Mouse (Mus musculus) hematopoietic stem cell, adult 5-6 weeks (primary cell): Measurements from ENCODE around the gene Ncapd2. TPM values are rescaled to one million over a fixed set of nuclear protein-coding genes. Genes with fewer than 3 reads are reported as not detected.
A peak's percentile ranks its signal among the peaks of the same experiment; 100 is the strongest.
"Not testable (repeated sequence)": the region's sequence is repeated elsewhere in the genome, so short reads cannot be mapped to it uniquely, and the experiment has no call there.

Source experiments
- ATAC-seq, 2 experiments: fragments of 125-278 bp in 1 of 2; replicated peaks in 1 of 2; 2 replicates each; pipeline ENCODE4 v1.8.0; 2016 to 2017; ENCODE audit warnings: inconsistent platforms in 2 of 2, mild to moderate bottlenecking in 2 of 2, moderate number of reproducible peaks in 2 of 2, low read depth in 1 of 2, moderate TSS enrichment in 1 of 2; ENCODE audit not compliant: low FRiP score in 2 of 2, poor library complexity in 2 of 2, severe bottlenecking in 2 of 2, insufficient read depth in 1 of 2, low TSS enrichment in 1 of 2
- total RNA-seq: library from RNA; stranded (forward); fragments of 172-1452, 232-1000 nt; gene quantifications from 2 replicates; pipeline ENCODE4 v1.2.3, GENCODE M21; 2017

Gene Ncapd2
- total RNA-seq, 1 experiment from 2014 or later = 281 TPM

DNA sequence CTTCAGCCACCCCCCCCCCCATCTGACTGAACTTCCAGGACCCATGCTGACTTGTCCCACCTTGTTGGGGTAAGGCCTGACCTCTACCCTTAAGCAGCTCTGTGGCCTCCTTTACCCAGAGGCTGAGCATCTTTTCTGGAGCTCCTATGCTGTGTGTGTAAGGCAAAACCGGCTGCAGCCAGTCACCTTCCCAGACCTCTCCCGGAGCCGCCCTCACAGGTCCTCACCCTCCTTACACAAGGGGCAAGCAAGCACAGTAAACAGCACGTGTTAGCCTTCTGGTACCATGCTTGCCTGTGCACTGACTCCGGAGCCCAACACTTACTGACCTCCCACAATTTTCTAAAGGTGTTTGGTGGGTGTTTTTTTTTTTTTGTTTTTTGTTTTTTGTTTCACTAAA, 16.0 kb downstream of the Ncapd2 start:
- no peak for ATAC-seq

GRCm38 (mm10) chr6:125173256-125173655, 18.2 kb downstream of the Ncapd2 start:
- ATAC-seq = no peak

DNA sequence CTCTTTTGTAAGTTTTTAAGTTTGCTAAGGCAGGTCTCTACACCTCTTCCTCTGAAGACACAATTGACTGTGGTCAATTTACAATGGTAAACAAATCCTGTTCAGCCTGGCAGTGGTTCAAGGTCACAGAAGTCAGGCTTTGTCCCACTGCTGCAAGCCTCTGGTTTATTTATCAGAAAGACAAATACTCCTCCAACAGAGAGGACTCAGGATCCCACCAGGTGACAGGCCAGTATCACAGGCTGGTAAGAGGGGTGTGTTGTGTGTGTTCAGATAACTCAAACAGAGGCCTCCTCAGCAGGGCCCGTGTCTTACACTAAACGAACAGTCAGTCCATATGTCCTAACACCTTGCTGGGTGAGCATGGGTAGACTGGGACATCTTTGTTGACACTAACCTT, 19.0 kb downstream of the Ncapd2 start:
- ATAC-seq = no peak

DNA sequence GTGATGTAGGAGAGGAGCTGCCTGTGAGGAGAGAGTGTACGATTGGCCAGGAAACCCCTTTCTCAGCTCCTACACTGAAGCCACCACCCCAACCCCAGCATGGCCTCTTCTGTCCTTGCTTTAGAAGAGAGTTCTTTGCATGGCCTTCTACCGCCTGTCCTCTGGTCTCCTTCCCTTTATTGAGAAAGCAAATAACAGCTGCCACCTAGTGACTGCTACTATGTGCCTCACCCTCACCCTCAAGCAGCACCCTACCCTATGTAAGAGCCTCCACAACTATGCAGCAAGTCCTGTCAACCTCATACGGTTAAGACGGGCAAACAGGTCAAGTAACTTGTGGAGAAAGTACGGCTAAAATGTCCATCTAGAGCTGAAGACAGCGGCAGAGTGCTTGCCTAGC, 21.3 kb downstream of the Ncapd2 start:
- no peak for ATAC-seq

GRCm38 (mm10) chr6:125168086-125168485, 23.4 kb downstream of the Ncapd2 start:
- ATAC-seq = no peak

DNA sequence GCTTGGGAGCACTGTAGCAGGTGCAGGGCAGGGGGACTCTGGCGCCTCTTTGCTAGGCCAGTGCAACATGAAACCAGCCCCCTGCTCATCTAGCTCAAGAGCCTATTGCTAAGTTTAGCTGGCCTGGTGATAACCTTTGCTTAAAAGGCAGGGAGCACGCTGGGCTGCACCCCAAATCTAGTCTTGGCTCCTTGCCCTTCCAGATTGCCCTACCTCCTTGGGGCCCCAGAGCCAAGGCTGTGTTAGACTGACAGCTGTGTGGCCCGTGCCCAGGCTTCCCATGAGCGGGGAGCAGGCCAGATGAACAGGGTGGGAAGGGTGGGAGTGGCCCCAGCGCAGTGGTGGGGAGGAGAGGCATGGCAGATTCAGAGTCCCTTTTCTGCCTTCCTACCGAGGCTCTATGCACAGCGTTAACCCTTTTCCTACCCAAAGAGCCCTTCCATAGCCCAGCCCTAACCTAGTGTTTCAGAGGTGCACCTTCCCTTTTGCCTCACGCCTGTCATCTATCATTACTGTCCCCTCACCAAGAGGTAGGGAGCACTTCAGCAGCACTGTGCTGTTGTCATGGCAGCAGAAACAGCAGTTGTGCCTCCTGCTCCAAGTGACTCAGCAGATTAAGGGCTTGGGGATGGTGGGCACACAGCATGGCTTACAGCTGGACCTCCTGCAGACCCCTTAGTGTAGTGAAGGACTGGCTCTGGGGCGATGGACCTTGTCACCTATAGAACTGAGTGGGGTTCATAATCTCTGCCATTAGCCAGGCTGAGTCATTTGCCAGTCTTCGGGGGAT, 24.4 kb downstream of the Ncapd2 start:
- no peak for ATAC-seq

- ATAC-seq = peak; percentile 27 to 42; a peak in 2 of 4 replicates
These were observed 25.3 kb downstream of the Ncapd2 start, which contains the start of gene Gapdh for GRCm38 (mm10) chr6:125166051-125166751. Gene Gapdh, minus strand, starts transcription at chr6:125166467.

DNA sequence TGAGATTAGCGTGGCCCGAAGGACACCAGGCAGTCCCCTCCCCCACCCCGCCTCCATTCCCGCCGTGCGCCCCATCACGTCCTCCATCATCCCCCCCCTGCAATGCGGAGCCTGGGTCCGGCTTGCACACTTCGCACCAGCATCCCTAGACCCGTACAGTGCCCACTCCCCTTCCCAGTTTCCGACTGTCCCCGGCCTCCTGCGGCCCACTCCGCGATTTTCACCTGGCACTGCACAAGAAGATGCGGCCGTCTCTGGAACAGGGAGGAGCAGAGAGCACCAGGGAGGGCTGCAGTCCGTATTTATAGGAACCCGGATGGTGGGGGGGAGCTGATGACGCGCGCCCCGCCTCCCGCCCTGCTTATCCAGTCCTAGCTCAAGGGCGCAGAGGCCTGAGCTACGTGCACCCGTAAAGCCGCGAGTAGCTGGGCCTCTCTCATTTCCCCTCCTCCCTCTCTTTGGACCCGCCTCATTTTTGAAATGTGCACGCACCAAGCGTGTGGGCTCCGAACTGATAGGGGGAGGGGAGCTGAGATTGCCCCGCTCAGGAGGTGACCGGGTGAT, 26.1 kb downstream of the Ncapd2 start:
- ATAC-seq = peak; percentile 81 to 89

DNA sequence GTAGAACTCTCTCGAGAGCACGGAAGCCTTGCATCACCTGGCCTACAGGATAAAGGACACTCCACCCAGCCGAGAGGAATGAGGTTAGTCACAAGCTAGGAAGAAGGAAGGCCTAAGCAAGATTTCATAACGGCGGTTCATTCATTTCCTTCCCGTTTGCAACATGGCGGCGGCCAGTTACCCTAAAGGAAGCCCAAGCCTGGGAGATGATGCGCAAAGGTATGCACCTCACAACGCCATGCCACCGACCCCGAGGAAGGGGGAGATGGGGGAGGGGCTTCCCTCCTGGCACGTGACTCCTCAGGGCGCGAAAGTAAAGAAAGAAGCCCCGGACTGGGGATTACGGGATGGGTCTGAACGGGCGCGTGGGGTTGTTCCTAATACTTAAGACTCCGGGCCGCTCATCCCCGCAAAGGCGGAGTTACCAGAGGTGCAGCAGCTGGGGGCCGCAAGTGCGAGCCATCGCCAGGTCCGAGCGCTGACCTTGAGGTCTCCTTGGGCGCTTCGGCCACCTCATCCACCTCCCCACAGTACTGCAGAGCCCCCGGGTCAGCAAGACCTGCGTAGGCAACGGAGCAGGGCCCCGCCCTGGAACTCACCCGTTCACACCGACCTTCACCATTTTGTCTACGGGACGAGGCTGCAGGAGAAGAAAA, 26.7 kb downstream of the Ncapd2 start:
- ATAC-seq = peak; percentile 6 to 27; a peak in 2 of 4 replicates

- ATAC-seq = peak in 1 of 2 experiments; percentile 8; a peak in 1 of 4 replicates
These were observed 27.5 kb downstream of the Ncapd2 start for GRCm38 (mm10) chr6:125163801-125164657.

DNA sequence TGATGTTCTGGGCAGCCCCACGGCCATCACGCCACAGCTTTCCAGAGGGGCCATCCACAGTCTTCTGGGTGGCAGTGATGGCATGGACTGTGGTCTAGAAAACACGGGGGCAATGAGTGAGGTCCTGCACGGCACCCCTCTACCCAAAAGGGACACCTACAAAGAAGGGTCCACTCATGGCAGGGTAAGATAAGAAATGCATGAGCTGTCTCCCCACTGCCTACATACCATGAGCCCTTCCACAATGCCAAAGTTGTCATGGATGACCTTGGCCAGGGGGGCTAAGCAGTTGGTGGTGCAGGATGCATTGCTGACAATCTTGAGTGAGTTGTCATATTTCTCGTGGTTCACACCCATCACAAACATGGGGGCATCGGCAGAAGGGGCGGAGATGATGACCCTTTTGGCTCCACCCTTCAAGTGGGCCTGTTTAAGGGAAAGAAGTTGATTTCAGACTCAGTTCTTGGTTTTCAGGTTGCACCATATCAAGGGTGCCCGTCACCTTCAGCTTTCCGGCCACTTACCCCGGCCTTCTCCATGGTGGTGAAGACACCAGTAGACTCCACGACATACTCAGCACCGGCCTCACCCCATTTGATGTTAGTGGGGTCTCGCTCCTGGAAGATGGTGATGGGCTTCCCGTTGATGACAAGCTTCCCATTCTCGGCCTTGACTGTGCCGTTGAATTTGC, 28.7 kb downstream of the Ncapd2 start:
- not testable (repeated sequence) for ATAC-seq

DNA sequence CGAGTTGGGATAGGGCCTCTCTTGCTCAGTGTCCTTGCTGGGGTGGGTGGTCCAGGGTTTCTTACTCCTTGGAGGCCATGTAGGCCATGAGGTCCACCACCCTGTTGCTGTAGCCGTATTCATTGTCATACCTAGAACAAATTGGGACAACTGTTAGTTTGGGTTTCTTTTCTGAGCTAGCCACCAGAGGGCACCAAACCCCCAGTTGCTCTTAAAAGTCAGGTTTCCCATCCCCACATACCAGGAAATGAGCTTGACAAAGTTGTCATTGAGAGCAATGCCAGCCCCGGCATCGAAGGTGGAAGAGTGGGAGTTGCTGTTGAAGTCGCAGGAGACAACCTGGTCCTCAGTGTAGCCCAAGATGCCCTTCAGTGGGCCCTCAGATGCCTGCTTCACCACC, 29.5 kb downstream of the Ncapd2 start:
- ATAC-seq = not testable (repeated sequence)

GRCm38 (mm10) chr6:125160854-125161760, 30.4 kb downstream of the Ncapd2 start:
- no peak for ATAC-seq

- no peak for ATAC-seq
These were observed 31.0 kb downstream of the Ncapd2 start for GRCm38 (mm10) chr6:125160558-125160853.

- ATAC-seq = no peak
These were observed 31.5 kb downstream of the Ncapd2 start for GRCm38 (mm10) chr6:125159773-125160557.
